Mouse (Mus musculus) cerebral cortex, adult 2 months (tissue): ENCODE data around the gene Aldh5a1.

Experiments
- WGBS: fragments of 180-500 bp; shearing (Covaris S2); methylation state at CpG from one replicate; pipeline ENCODE4 v1.1.7; 2018; 5-methylcytosine and 5-hydroxymethylcytosine counted together

The Aldh5a1 gene

DNA sequence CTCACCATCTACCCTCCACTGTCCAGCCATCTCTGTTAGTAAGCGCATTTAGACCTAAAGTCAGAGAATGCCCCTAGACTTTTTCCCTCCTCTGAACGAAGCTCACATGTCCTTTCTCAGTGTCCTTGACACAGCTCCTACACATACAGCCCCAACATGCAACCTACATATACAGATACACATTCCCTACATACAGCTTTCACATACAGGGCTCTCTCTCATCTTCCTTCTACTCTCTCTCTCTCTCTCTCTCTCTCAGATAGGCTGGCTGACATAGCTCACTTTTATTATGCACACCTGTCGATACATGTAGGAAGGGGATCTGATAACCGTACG is 721 bp downstream of the Aldh5a1 start:
- WGBS: 21% methylated on average over 5 of the region's 5 CpGs

DNA sequence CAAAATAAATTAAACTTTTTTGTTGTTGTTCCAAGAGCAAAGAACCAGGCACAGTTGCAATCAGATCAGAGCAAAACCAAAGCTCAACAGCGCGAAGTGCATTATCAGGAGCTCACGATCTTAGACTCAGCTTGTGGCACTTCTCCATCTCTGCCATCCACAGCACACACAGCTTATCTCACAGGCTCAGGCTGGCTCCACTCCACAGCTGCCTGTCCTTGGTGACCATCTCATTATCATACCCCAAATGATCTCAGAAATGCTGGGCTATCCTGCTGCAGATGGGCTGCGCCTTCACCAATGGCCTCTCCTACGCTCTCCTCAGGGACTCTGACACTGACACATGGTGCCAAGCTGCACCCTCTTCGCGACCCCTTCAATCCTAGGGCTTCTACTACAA is 4.3 kb downstream of the Aldh5a1 start:
- WGBS: 80% methylated on average over 7 of the region's 7 CpGs

DNA sequence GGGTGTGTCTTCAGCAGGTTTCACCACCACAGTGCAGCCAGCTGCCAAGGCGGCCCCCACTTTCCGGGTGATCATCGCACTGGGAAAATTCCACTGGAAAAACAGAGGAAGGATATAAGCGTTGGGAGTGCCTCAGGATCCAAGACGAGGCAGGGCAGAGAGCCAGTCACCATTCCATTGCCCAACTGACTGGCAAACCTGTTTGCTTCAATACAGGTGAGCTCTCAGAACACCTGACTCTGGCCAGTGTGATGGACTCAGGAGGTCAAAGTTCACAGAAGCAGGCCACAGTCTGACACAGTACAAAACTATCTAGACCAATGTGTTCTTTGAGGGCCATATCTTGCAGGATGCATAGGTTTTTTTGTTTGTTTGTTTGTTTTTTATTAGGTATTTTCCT is 13.5 kb downstream of the Aldh5a1 start:
- WGBS: 90% methylated on average over 5 of the region's 5 CpGs

DNA sequence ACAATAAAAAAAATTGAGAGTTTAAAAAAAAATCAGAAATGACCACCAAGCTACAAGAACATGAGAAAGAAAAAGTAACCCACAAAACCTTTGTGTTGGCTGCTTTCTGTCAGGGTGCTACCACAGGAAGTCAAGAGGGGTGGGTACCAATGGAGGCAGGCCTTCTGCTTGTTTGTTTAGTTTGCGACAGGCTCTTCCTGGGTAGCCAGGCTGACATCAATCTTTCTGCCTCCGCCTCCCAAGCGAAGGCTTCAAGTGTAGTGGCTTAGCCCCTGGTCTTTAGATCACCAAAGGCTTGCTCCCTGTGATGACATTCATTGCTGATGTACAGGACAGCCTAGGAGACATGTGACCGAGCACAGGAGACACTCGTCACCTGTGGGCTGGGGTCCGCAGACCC is 16.2 kb downstream of the Aldh5a1 start:
- 88% methylated on average over 6 of the region's 6 CpGs for WGBS

DNA sequence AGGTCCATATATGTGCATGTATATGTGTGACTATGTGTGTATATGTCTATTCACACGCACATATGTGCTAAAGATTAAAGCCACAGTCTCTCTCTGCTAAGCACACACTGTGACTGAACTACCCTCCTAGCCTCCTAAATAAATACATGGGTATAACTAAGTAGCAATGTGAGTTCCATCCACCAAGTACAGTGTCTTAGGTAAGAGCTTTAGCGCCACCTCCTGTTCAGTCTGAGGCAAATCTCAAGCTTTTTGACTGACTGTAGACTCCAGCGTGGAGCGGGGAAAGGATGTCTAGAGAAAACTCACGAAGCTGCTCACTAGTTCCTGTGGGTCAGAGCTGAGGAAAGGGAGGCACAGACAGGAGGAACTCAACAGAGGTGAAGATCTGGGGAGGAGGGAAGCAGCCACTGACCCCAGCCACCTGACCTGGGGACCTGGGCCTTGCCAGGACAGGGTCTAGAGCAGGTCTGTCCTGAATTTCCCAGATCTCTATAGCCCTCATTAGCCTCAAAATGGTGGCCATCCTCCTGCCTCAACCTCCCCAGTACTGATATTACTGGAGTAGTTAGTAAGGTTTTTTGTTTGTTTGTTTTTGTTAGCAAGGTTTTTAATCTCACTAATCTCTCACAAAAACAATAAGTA is 17.0 kb downstream of the Aldh5a1 start:
- WGBS: 24% methylated on average over 5 of the region's 5 CpGs

DNA sequence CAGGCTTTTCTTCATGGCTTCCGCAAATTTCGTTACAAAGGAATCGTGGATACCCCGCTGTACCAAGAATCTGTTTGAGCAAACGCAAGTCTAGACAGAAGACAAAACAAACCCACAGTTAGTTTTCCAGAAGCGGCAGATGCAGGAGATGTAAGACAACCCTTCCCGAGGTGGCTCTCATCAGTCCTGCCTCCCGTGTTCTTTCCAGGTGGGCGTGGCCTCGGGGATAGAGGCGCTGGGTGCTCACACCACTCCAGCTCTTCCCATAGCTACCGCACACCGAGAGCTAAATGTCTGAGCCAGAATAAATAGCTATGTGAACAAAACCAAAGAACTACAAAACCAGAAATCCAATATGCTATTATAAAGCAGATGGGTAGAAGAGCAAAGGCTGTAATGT is 21.6 kb downstream of the Aldh5a1 start:
- 78% methylated on average over 13 of the region's 13 CpGs for WGBS

DNA sequence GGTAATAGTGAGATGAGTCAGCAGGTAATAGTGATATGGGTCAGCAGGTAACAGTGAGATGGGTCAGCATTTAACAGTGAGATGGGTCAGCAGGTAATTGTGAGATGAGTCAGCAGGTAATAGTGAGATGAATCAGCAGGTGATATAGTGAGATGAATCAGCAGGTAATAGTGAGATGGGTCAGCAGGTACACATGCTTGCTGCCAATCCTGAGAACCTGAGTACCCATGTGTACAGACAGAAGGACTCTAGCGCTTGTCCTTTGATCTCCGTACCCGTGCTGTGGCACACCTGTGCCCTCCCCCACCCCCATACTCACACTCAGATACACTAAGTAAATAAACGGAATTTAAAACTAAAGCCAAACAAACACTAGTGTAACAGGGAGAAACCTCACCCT is 22.5 kb downstream of the Aldh5a1 start:
- 93% methylated on average over 4 of the region's 4 CpGs for WGBS

DNA sequence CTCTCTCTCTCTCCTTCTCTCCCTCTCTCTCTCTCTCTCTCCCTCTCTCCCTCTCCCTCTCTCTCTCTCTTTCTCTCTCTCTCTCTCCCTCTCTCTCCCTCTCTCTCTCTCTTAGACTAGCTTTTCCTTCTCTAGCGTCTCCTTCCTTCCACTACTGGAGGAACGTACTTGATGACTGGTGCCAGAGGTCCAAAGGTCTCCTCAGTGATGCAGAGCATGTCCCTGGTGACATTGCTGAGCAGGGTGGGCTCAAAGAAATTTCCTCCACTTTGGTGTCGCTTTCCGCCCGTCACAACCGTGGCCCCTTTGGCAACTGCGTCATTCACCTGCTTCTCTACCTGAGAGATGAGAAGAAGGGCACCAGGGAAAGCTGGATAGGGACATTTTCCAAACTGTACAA is 23.9 kb downstream of the Aldh5a1 start:
- WGBS: 95% methylated on average over 7 of the region's 7 CpGs

DNA sequence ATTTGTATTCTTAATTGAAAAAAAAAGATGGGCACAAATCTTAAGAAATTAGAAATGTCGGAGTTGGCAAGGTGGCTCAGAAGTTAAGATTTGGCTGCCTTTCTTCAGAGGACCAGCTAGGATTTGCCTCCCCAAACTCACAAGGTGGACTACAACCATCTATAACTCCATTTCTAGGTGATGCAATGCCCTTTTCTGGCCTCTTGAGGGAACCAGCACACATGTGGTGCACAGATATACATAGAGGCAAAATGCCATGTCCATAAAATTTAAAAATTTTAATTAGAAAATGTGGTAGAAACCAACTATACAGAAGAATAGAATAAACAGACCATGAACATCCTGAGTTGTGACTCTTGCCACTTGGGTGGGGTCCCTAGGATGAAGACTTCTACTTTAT is 28.3 kb downstream of the Aldh5a1 start:
- WGBS: 93% methylated on average over 1 of the region's 1 CpGs

DNA sequence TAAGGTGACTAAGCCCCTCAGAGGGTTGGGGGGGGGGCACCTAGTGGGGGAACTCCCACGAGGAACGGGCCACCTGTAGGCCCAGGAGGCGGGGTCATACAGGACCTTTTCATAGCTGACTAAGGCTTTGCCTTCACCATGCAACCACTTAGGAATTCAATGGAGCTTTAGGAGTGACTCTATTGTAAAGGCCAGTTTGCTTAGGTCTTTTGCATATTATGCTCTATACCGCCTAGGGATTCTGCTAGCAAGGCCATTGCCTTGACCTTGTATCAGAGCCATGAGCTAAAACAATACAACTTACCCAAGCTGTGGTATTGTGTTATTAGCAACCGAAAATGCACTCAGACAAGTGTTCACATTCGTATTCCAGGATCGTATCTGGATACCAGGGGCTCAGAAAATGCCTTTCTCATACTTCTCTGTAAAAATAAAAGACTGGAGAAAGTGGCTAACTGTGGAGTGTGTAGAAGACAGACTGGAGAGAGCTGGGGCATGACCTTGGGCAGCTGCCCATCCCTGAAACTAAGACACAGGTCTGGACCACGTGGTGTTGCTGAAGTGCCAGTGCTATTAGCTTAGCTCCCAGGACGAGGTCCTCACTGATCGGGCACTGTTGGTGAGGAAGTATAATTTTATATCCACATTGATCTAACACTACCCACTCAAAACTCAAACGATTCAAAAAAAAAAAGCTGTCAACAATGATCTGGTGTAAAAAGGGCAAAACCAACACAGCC is 30.5 kb downstream of the Aldh5a1 start:
- 70% methylated on average over 11 of the region's 11 CpGs for WGBS

DNA sequence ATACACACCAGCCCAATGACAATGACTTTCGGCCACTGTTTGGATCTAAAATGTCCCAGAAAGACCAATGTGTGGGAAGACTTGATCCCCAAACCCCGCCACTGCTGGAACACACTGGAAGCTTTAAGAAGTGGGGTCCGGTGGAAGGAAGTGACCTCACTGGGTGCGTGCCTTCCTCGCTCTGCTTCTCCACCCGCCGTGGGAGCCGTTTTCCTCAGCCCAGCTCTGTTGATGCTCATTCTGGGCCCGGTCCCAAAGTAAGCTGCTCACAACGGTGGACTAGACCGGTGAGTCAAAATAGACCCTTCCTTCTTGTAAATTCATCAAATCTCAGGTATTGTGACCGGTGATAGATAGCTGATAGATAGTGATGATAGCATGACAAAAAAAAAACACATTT is 32.0 kb downstream of the Aldh5a1 start:
- WGBS: 77% methylated on average over 12 of the region's 12 CpGs

DNA sequence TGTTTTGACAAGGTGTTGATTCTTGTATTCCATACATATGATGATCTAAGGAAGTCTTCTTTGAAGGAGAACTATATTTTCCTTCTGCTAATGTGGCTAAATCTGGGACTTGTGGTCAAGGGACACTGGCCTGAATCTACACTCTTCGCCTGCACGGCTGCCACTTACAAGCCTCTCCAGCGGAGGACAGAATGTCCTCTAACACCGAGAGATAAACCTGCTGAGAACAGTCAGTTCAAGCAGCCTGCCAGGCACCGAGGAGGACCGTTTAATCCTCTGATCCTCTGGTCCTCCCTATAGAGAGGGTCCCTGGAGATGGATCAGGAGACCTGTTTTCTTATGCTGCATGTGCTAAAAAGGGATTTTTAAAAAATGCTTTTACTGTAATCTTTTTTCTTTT is 34.0 kb downstream of the Aldh5a1 start:
- 73% methylated on average over 6 of the region's 6 CpGs for WGBS

DNA sequence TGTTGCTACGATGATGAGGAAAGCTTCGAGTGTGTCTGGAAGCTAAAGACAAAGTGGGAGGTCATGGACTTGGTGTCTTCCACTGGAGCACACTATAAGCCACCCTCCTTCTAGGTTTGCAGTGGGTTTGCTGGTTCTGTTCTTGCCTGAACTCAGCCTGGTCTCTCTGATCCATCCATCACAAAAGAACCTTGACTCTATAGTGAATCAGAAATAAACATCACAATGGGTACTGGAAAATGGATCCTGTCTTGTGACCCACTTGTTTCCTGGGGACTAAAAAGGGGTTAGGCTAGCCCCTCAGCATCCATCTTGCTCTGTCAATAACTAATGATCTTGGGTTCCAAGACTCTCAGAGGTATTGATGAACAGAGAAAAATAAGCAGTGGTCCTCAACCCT is 35.5 kb downstream of the Aldh5a1 start:
- 91% methylated on average over 2 of the region's 2 CpGs for WGBS

DNA sequence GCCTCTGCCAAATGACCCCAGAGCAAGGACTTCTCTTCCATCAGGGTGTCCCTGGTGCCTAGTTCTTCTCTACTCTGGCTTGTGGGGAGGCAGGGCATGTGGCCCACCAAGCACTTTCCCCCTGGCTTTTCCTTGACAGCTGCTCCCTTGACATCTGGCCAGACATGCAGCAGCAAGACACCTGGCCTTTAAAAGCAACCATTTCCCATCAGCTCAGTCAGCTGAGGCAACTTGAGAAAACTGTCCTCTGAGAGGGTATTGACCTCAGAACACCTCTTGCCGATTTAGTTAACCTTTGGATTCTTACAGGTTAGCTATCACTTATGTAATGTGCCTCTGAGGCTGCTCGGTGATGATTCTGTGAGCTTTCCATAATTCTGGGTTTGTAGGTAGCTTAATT is 43.6 kb downstream of the Aldh5a1 start:
- WGBS: 86% methylated on average over 2 of the region's 2 CpGs

DNA sequence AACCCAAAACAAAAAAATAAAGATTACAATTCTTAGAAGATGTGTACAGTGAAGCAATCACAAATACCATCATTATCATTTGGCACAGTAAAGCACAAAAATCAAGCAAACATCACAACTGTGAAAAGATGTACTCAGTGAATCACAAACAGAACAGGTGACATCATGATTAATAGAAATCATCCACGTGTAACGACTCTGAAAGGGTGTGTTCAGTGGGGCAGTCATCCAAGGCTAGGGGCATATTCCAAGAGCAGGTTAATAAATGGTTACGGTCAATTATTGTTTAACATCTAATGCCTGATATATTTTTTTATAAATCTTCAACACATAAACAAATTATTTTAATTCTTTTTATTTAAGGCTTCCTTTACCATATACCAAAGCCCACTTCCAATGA is 44.9 kb downstream of the Aldh5a1 start:
- WGBS: 90% methylated on average over 3 of the region's 3 CpGs

DNA sequence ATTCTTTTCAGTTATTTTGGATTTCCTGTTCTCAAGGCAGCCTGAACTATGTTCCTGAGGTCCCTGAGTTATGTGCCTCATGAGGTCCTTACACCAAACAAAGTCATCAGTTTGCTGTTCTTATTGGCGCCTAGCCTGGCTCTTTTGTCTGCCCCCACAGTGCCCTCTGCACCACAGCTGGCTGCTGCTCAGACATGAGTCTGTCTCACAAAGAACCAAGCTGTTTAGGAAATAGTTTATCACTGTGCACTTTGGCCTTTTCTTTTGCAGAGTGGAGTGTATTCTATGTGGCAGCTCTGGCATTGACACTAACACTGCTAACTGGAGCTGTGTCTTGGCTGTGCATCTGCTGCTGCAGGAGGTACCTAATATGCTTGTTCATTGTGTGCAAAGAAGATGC is 47.9 kb downstream of the Aldh5a1 start:
- 54% methylated on average over 1 of the region's 1 CpGs for WGBS

DNA sequence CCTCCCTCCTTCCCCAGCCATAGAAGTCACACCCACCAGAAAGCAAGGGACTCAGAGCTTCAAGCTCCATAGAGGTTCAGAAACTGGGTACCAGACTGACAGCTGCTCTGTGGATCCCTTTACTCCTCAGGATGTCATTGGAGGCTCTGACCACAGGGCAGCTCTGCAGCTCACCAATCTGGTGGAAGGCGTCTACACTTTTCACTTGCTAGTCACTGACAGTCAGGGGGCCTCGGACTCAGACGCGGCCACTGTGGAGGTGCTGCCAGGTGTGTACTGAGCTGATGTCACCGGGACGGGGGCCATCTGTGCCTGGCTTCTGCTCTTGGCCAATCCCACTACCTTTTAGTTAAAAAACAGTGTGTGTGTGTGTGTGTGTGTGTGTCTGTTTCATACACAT is 55.0 kb downstream of the Aldh5a1 start:
- 98% methylated on average over 6 of the region's 6 CpGs for WGBS

DNA sequence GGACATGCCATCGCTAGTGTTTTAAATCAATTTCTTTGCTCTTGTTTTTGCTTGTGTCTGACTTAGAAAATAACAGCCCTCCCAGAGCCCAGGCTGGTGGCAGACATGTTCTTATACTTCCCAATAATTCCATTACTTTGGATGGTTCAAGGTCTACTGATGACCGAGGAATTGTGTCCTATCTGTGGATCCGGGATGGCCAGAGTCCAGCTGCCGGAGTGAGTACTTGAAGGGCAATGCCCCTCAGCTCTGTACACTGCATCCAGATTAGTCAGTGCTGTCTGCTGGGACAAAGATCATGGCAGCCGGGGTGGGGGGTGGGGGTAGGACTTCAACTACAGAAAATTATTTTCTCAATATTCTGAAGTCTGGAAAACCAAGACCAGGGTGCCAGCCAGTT is 56.8 kb downstream of the Aldh5a1 start:
- WGBS: 93% methylated on average over 5 of the region's 5 CpGs

DNA sequence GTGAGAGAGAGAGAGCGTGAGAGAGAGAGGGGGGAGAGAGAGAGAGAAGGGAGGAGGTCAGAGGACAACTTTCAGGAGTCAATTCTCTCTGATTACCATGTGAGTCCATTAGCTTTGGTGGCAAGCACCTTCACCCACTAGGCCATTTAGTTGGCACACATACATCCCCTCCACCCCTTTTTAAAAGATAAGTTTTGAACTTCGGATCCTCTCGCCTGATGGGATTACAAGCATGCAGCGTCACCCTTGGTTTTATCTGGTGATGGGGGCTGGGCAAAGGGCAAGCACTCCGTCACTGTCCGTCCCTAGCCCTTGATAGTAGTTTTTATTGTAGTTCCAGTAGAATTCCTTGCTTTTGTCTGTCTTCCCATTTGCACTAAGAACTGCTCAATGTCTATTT is 57.3 kb downstream of the Aldh5a1 start:
- 86% methylated on average over 6 of the region's 6 CpGs for WGBS

DNA sequence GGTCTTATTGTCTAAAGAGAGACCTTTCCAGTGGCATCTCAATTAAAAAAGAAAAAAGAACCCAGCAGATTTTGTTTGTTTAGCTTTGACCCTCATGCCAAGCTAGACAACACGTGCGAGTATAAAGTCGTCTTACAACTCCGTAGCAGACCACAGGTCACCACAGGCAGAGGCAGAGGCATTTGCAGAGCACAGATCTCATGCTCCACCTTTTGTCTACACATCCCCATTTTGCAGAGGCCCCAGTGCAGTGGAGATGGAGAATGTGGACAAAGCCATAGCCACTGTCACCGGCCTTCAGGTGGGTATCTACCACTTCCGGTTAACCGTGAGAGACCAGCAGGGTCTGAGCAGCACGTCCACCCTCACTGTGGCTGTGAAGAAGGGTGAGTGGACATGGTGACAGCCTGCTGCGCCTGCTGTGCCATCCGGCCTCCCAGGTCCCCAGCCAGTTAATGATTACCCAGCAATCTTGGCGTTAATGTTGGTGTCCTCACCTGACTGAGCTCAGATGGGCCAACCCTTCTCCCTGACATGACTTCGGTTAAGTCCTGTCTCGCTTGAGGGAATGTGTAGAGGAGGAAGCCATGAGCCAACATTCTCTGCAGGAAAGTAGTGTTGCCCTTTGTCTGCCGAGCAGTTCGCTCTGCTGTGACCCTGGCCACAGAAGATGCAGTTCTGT is 58.0 kb downstream of the Aldh5a1 start:
- WGBS: 89% methylated on average over 15 of the region's 15 CpGs

DNA sequence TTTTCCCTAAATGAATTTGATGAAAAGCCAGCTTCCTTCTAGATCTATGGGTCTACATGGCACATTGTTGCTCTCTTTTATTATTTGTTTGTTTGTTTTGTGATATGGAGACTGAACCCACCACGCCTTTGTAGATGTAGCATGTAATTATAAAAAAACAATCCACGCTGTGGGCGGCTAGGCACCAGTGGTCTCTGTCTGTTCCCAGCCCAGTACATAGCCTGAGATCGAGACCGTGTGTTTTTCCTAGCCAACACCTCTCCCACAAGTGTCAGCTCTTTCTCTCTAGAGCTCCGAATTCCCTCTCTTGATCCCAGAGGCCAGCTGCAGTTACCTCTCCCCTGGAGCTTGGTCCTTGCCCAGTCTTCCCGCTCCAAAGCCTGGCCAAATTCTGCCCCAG is 69.2 kb downstream of the Aldh5a1 start:
- WGBS: 89% methylated on average over 7 of the region's 7 CpGs

DNA sequence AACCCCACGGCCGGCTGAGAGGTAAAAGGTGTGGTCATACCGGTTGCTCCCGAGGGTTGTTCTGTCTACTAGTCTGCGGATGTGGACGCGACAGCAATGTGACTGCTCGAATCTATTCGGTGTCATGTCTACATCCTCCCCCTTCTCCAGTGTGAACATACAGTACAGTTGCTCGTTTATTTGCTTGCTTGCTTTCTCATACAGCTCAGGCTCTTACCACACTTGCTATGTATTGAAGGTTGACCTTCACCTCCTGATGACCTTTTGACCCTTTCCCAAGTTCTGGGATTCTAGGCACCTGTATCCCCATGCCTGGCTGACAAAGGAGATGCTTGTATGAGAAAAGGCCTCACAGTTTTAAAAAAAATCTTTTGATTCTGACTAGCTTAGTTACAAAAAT is 69.7 kb downstream of the Aldh5a1 start:
- WGBS: 91% methylated on average over 10 of the region's 10 CpGs
